Mouse (Mus musculus) cerebellum, postnatal 25 days (tissue): ENCODE results near the gene Serpina3c.
"Not testable (repeated sequence)": the region's sequence is repeated elsewhere in the genome, so short reads cannot be mapped to it uniquely, and the experiment has no call there.

Experiments
- DNase-seq, 2 experiments: peaks; one replicate each; pipeline ENCODE4 v3.0.0; 2021; ENCODE audit warnings: mixed read lengths in 2 of 2

Gene Serpina3c

GRCm38 (mm10) chr12:104153656-104154055 lies at the start of gene Serpina3c:
Serpina3c (minus strand) TSS chr12:104153870.
- no peak for DNase-seq

DNA sequence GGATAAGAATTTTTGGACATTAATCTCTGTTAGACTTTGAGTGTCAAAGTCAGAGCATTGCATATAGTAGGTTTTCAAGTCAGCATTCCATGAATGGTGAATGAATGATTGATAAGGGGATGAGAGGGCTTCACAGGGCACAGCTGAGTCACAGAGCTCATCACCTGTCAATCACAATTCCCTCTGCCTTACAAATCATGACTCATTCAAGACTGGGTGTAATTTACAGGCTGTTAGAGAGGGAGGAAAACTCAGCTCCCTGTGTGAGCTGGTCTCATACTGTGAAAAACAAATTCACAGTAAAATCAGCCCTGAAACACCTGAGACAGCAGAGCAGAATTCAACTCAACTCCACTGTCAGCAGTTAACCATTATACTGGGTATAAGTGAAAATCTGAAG lies 37.2 kb upstream of the Serpina3c start:
- DNase-seq: no peak

DNA sequence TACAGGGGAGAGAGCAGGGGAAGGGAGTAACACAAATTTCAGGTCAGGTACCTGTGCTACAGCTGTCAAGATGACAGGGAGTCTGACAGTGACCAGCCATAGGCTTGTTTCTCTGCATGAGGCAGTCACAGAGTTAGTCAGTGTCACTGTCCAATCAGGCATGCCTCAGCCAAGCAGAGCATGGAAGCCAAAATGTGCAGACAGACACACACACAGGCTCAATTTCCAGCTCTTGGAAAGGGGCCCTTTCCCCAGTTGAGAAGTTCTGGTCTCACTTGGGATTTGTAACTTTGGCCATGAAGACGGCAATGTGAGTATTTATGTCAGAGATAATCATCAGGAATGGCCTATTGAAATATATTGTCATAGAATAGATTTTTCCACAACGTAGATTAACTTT lies 35.6 kb upstream of the Serpina3c start:
- no peak for DNase-seq

GRCm38 (mm10) chr12:104186041-104186581 lies 32.4 kb upstream of the Serpina3c start:
- no peak for DNase-seq

DNA sequence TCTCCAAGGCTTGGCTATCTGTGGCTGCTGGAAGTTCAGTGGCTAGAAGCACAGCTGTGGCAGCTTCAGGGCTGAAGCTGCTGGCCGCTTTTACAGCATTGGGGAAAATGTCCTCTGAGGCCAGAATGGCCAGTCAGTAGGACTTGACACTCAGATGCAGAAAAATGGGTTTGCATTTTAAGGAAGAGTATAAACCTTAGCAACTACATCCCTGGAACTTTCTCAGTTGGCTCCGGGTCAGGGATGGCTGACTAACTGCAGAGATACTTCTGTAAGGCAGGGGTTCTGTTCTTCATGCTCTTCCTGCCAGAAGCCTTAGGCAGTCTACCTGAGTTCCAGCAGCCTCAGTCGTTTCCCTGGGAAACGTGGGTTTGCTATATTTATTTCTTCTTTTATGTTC lies 31.4 kb upstream of the Serpina3c start:
- DNase-seq: no peak

GRCm38 (mm10) chr12:104178987-104179386 lies 25.3 kb upstream of the Serpina3c start:
- no peak for DNase-seq

GRCm38 (mm10) chr12:104178577-104178976 lies 24.9 kb upstream of the Serpina3c start:
- DNase-seq: no peak

GRCm38 (mm10) chr12:104175636-104176035 lies 22.0 kb upstream of the Serpina3c start:
- no peak for DNase-seq

GRCm38 (mm10) chr12:104174747-104175146 lies 21.1 kb upstream of the Serpina3c start:
- DNase-seq: no peak

DNA sequence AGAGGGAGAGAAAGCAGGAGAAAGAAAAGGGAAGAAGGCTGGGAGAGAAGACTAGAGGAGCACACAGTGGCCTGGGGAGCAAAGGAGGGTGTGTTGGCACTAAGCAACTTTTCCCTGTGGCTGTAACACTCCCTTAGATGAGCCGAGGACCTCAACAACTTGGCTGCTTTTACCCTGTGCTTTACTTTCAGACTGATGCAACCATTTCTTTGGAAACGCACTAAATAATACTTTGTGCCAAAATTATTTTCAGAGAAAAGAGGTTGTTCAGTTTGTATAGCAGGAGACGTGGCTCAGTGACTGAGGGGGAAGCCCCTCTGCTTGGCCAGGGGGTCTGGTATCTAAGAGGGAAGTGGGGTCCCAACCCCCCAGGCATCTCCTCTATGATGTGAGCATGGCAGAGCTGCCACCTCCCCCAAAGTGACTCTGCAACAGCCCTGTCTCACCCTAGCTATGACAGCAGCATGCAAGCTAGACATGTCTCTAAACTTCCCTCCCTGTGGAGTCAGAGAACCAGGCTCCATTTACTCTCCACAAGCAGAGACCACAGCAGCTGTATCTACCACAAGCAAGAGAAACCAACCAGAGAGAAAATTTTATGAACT lies 527 bp downstream of the Serpina3c start:
- no peak for DNase-seq

DNA sequence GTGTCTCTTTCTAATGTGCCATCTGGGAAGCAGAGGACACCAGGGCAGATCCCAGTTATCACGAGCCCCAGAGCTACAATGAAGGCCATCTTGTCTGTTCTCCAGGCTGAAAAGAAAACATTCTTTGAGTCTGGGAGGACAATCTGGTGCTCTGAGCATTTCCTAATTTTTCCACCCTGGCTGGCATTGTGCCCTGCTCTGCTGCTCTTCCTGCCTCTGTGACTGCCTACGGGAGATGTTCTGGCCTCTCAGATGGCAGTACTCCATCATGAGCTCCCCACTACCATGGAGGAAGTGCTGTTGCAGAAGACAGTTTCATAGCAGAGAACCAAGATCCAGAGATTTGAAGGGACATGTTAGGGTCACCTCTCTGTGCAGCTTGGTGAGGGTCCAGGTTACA lies 1.7 kb downstream of the Serpina3c start:
- DNase-seq: peak in 1 of 2 experiments; percentile 18

DNA sequence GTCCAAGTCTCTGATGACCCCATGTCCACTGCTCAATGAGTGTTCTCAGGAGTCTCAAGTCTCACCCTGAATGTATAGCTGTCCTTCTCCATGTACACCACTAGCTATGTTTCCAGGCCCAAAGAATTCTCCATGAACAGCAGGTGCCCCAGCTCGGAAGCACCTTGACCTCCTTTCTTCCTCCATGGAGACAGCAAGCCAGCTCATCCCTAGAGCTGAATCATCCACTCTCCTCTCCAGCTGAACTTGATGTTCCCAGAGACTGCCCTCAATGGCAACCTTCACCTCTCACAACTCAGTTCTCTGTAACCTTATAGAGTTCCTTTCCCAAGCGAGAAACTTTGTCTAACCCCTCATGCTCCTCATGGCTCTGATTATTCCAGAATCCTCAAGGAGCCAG lies 8.1 kb downstream of the Serpina3c start:
- no peak for DNase-seq

GRCm38 (mm10) chr12:104143286-104143685 lies 10.4 kb downstream of the Serpina3c start:
- no peak for DNase-seq

DNA sequence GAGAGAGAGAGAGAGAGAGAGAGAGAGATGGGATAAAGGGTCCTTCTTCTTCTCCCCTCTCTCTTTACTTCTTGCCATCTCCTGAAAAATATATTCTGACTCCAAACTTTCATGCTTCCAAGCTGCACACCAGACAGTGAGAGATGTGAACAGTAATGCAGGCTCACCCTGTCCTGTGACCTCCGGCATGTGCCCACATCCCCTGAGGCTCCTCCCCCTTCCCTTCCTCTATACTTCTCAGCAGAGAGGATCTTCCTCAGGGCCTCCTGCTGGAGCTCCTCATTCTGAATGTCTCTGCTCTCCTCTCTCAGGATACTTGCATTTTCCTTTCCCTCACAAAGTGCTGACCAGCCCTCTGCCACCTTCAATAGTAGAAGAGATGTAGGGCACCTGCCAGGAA lies 11.2 kb downstream of the Serpina3c start:
- no peak for DNase-seq

GRCm38 (mm10) chr12:104141506-104141905 lies 12.2 kb downstream of the Serpina3c start:
- DNase-seq: no peak

- no peak for DNase-seq
Measured at GRCm38 (mm10) chr12:104140543-104141103, 13.0 kb downstream of the Serpina3c start.

GRCm38 (mm10) chr12:104138216-104138615 lies 15.5 kb downstream of the Serpina3c start:
- DNase-seq: no peak

- DNase-seq: no peak
Measured at GRCm38 (mm10) chr12:104131041-104131440, 22.6 kb downstream of the Serpina3c start.

DNA sequence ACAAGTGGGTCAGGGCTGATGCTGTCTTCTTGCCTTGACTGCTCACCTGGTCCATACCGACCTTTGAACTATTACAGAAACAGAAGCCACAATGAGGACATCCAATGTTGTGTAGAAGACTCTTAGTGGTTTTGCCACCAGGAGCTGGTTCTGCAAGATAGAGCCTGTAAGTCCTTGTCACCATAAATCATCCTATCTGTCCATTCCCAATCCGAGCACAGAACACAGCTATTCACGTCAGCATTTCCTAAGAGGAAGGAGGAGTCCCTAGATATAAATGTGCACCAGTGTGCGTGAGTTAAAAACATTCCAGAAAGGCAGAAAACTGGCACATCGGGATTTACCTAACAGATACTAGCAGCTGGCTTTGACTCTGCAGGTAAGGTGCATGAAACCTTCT lies 26.0 kb downstream of the Serpina3c start, which contains the start of gene Serpina3b:
Gene Serpina3b, plus strand, starts transcription at position 301 of the 400 bp plus-strand sequence.
- no peak for DNase-seq

GRCm38 (mm10) chr12:104125021-104125560 lies 28.6 kb downstream of the Serpina3c start:
- DNase-seq: no peak

DNA sequence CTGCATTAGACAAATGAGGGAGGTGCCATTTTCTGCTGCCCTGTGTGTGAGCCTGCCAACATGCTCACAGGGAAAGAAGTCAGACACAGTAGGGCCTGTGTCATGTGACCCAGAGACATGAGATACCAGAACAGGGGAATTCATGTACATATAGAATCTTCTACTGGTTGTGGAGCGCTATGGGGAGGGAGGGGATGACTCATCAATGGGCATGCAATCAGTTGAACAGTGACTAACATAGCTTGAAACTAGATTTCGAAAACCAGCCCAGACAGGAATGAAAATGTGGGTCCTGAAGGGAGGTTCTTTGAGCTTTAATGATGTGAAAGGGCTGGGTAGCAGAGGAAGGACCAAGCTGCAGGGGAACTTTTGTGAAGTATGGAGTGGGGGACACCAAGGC lies 29.7 kb downstream of the Serpina3c start:
- no peak for DNase-seq

- DNase-seq: no peak
Measured at GRCm38 (mm10) chr12:104123097-104123496, 30.6 kb downstream of the Serpina3c start.

- no peak for DNase-seq
Measured at GRCm38 (mm10) chr12:104114921-104115579, 38.6 kb downstream of the Serpina3c start.

- not testable (repeated sequence) for DNase-seq
Measured at GRCm38 (mm10) chr12:104112333-104112732, 41.3 kb downstream of the Serpina3c start, which contains the start of gene Serpina3a. Serpina3a (plus strand) TSS chr12:104112724.
